Comparison of ENCODE assay signal across 9 mouse cellular contexts in genomic region chr4:136052060-136052459, GRCm38 (mm10). TPM values are rescaled to one million over a fixed set of nuclear protein-coding genes. Genes with fewer than 3 reads are reported as not detected.
DNase-seq lines count a peak whose midpoint lies in the region; ATAC-seq and TF ChIP-seq lines count a peak whose summit lies in the region.
"Had no signal": no experiment of that assay in that cellular context is flagged by ENCODE, and none has a peak within 500 bp of the region (broad histone marks: within the 10 kb centered on the region; RNA-seq: fewer than 3 reads in every experiment).

No protein-coding gene starts in this region.

- H3K4me1 ChIP-seq in heart, embryonic 14.5 days (ENCODE audit: control insufficient read depth in 2 of 2, insufficient read depth in 2 of 2, low read length in 2 of 2): peaks cover 3 to 15% of the 10 kb centered on the region in 2 experiments
- peaks cover 0 to 14% of the 10 kb centered on the region in 2 experiments; a peak in 1 of 4 replicates for H3K4me1 ChIP-seq in ES-E14 (ENCODE audit: control insufficient read depth in 2 of 2, insufficient read depth in 2 of 2, low read length in 2 of 2, poor library complexity in 1 of 2)
- H3K4me1 ChIP-seq in forebrain, postnatal 0 days (ENCODE audit: insufficient read depth): peaks cover 7% of the 10 kb centered on the region; the same call in 1 of the 2 replicates
- H3K4me1 ChIP-seq in midbrain, embryonic 10.5 days: peaks cover 28% of the 10 kb centered on the region

- no peak for ATAC-seq in heart, embryonic 14.5 days (ENCODE audit: insufficient number of reproducible peaks, insufficient read depth, low FRiP score, low read depth)
- no peak for ATAC-seq in forebrain, postnatal 0 days

- no peaks in the 10 kb centered on the region for H3K27me3 ChIP-seq in heart, embryonic 14.5 days (ENCODE audit: control insufficient read depth, insufficient read depth, low read length)
- H3K27me3 ChIP-seq in forebrain, postnatal 0 days (ENCODE audit: insufficient read depth, low read length): no peaks in the 10 kb centered on the region
- no peaks in the 10 kb centered on the region for H3K27me3 ChIP-seq in midbrain, embryonic 10.5 days (ENCODE audit: low read depth, poor library complexity, severe bottlenecking)

- H3K9ac ChIP-seq in heart, embryonic 14.5 days (ENCODE audit: low read length): peak overlapping the region; percentile 100
- peak overlapping the region; percentile 97 for H3K9ac ChIP-seq in ES-E14 (ENCODE audit: insufficient read depth, low read depth, low read length, poor library complexity, severe bottlenecking)
- peak overlapping the region; percentile 96 for H3K9ac ChIP-seq in forebrain, postnatal 0 days

- peak overlapping the region; percentile 84 to 99 for H3K4me3 ChIP-seq in heart, embryonic 14.5 days (ENCODE audit: control insufficient read depth in 1 of 2, insufficient read depth in 1 of 2, low read depth in 1 of 2, low read length in 2 of 2)
- H3K4me3 ChIP-seq in ES-E14 (ENCODE audit: insufficient read depth in 1 of 2, low read depth in 1 of 2, low read length in 2 of 2, poor library complexity in 1 of 2, severe bottlenecking in 1 of 2): peak overlapping the region; percentile 89 to 93
- peak overlapping the region; percentile 93 for H3K4me3 ChIP-seq in forebrain, postnatal 0 days (ENCODE audit: low read depth, low read length)
- peak overlapping the region; percentile 89 for H3K4me3 ChIP-seq in midbrain, embryonic 10.5 days

- H3K36me3 ChIP-seq in heart, embryonic 14.5 days (ENCODE audit: control insufficient read depth, insufficient read depth, low read length): peaks cover 51% of the 10 kb centered on the region
- peaks cover 42% of the 10 kb centered on the region for H3K36me3 ChIP-seq in ES-E14 (ENCODE audit: control insufficient read depth, insufficient read depth, low read length, poor library complexity, severe bottlenecking)
- H3K36me3 ChIP-seq in forebrain, postnatal 0 days (ENCODE audit: insufficient read depth): peaks cover 38% of the 10 kb centered on the region
- peaks cover 53% of the 10 kb centered on the region for H3K36me3 ChIP-seq in midbrain, embryonic 10.5 days

- TF ChIP-seq CTCF in forebrain, postnatal 0 days (IDR thresholded peaks at IDR 0.05; ENCODE audit: low read depth): no peak

- no peak for DNase-seq in heart, adult 9 months (ENCODE audit: low spot score in 2 of 2)
- no peak for DNase-seq in ES-E14 (ENCODE audit: low read depth, low spot score)
- DNase-seq in forebrain, postnatal 0 days: peak; percentile 18
- DNase-seq in midbrain, embryonic 10.5 days (ENCODE audit: low spot score): no peak
- DNase-seq in B cell, adult 2 months: no peak
- DNase-seq in thymus, postnatal 0 days (ENCODE audit: low spot score): no peak
- no peak for DNase-seq in spleen, adult 12 weeks (ENCODE audit: low spot score)
- DNase-seq: gastrocnemius, postnatal 36 days had no signal

- peak overlapping the region; percentile 88 for H3K4me2 ChIP-seq in heart, embryonic 14.5 days (ENCODE audit: low read length)
- H3K4me2 ChIP-seq in forebrain, postnatal 0 days (ENCODE audit: low read depth): peak overlapping the region; percentile 79

- WGBS in heart, embryonic 14.5 days: 2% methylated on average over 3 of the region's 3 CpGs
- 0% methylated on average over 3 of the region's 3 CpGs for WGBS in forebrain, postnatal 0 days
- 8% methylated on average over 3 of the region's 3 CpGs for WGBS in midbrain, embryonic 10.5 days

- no peaks in the 10 kb centered on the region for H3K9me3 ChIP-seq in heart, embryonic 14.5 days (ENCODE audit: control insufficient read depth, low read length)
- no peaks in the 10 kb centered on the region for H3K9me3 ChIP-seq in ES-E14 (ENCODE audit: control insufficient read depth, insufficient read depth, low read depth, low read length)
- H3K9me3 ChIP-seq in forebrain, postnatal 0 days (ENCODE audit: low read length): no peaks in the 10 kb centered on the region
- H3K9me3 ChIP-seq in midbrain, embryonic 10.5 days (replicated peaks): no peaks in the 10 kb centered on the region

- H3K27ac ChIP-seq in heart, embryonic 14.5 days (replicated peaks in 1 of 2; ENCODE audit: control insufficient read depth in 1 of 2, insufficient read depth in 1 of 2, low read depth in 2 of 2, low read length in 2 of 2): 0 out of 4 replicates have a peak overlapping the region, but pooled peaks of 1 of the 2 experiments have one; percentile 4
- peak overlapping the region; percentile 79; the same call in 1 of the 2 replicates for H3K27ac ChIP-seq in ES-E14 (ENCODE audit: insufficient read depth, low read depth, low read length, poor library complexity, severe bottlenecking)
- peak overlapping the region; percentile 29; the same call in 1 of the 2 replicates for H3K27ac ChIP-seq in forebrain, postnatal 0 days (ENCODE audit: low read depth, low read length)
- H3K27ac ChIP-seq in midbrain, embryonic 10.5 days (replicated peaks): peak overlapping the region; percentile 96

- in situ Hi-C loops in ES-E14 (cut with MboI; ENCODE audit: low sequenced_read_pairs in 2 of 2, unreplicated experiment in 2 of 2): no loop called here

TF ChIP-seq in ES-E14, 5 proteins besides CTCF, POLR2A, EP300 and RAD21:
- TF ChIP-seq ZNF384 (IDR thresholded peaks at IDR 0.05; ENCODE audit: low read depth, low read length) (no peak), CHD2 (IDR thresholded peaks at IDR 0.05; ENCODE audit: low read depth, low read length) (no peak), ZC3H11A (IDR thresholded peaks at IDR 0.05; ENCODE audit: borderline replicate concordance, low read depth, low read length) (no peak), MAFK (IDR thresholded peaks at IDR 0.05; ENCODE audit: insufficient read depth, low read depth, low read length) (no peak), HCFC1 (IDR thresholded peaks at IDR 0.05; ENCODE audit: borderline replicate concordance, insufficient read depth, low read length) (no peak)

RNA-seq across cellular contexts. Expression of gene Rpl11, which starts 1.2 kb away (rescaled TPM):
- 284 and 329 TPM in 2 replicates for polyA plus RNA-seq in heart, embryonic 14.5 days (2014; fragmentation: Nextera tagmentation; extraction: Ambion mirVana)
- 1,283 and 1,442 TPM in 2 replicates for total RNA-seq in ES-E14 (2012; rRNA removed)
- 872 and 1,141 TPM in 2 replicates for total RNA-seq in forebrain, postnatal 0 days (2014; rRNA removed)
- polyA plus RNA-seq in forebrain, postnatal 0 days (2015; fragmentation: Nextera tagmentation; extraction: Ambion mirVana): 313 and 396 TPM in 2 replicates
- 407 and 486 TPM in 2 replicates for polyA plus RNA-seq in midbrain, embryonic 10.5 days (2016; fragmentation: Nextera tagmentation; extraction: Ambion mirVana)
- polyA plus RNA-seq in thymus, postnatal 0 days (2015; fragmentation: Nextera tagmentation; extraction: Ambion mirVana): 717 and 718 TPM in 2 replicates

RNA-seq across cellular contexts. Expression of gene Eloa, which starts 30.5 kb away (rescaled TPM):
- 34.3 and 34.7 TPM in 2 replicates for polyA plus RNA-seq in heart, embryonic 14.5 days (2014; fragmentation: Nextera tagmentation; extraction: Ambion mirVana)
- total RNA-seq in ES-E14 (2012; rRNA removed): 14.0 and 21.4 TPM in 2 replicates
- 32.2 and 36.7 TPM in 2 replicates for total RNA-seq in forebrain, postnatal 0 days (2014; rRNA removed)
- 17.2 and 21.3 TPM in 2 replicates for polyA plus RNA-seq in forebrain, postnatal 0 days (2015; fragmentation: Nextera tagmentation; extraction: Ambion mirVana)
- polyA plus RNA-seq in midbrain, embryonic 10.5 days (2016; fragmentation: Nextera tagmentation; extraction: Ambion mirVana): 34.7 and 36.1 TPM in 2 replicates
- 41.5 and 45.0 TPM in 2 replicates for polyA plus RNA-seq in thymus, postnatal 0 days (2015; fragmentation: Nextera tagmentation; extraction: Ambion mirVana)
